Mouse (Mus musculus) embryonic facial prominence, embryonic 14.5 days (tissue): ENCODE data around the gene Agt. TPM values are rescaled to one million over a fixed set of nuclear protein-coding genes. Genes with fewer than 3 reads are reported as not detected.

Experiments used
- ATAC-seq: fragments of 200-750 bp; cut with Nextera tagmentation; 2 replicates; pipeline ENCODE4 v1.8.0; 2017; ENCODE audit warnings: low read depth, moderate number of reproducible peaks, moderate TSS enrichment
- DNase-seq: peaks from one replicate; pipeline ENCODE4 v3.0.0-alpha.2; 2015; ENCODE audit warnings: low spot score
- H3K27ac ChIP-seq: fragments of 300-500 bp; sonication (generic); replicated peaks from 2 replicates; pipeline ENCODE4 v1.5.1; 2014; ENCODE audit warnings: low read depth, mild to moderate bottlenecking, low read length, moderate library complexity
- H3K27me3 ChIP-seq: fragments of 300-500 bp; sonication (generic); replicated peaks from 2 replicates; pipeline ENCODE4 v1.6.1; 2014; ENCODE audit warnings: low read length; ENCODE audit not compliant: control insufficient read depth, insufficient read depth
- H3K36me3 ChIP-seq: fragments of 300-500 bp; sonication (generic); 2 replicates; pipeline ENCODE4 v1.6.1; 2014; ENCODE audit warnings: low read length, mixed read lengths; ENCODE audit not compliant: control insufficient read depth, insufficient read depth
- H3K4me1 ChIP-seq: fragments of 300-500 bp; sonication (generic); 2 replicates; pipeline ENCODE4 v1.6.1; 2014; ENCODE audit warnings: antibody characterized with exemption, low read length; ENCODE audit not compliant: control insufficient read depth, insufficient read depth
- H3K4me2 ChIP-seq: fragments of 300-500 bp; sonication (generic); 2 replicates; pipeline ENCODE4 v1.6.1; 2014; ENCODE audit warnings: low read depth, mild to moderate bottlenecking, low read length, moderate library complexity, mixed read lengths
- H3K4me3 ChIP-seq: fragments of 300-500 bp; sonication (generic); 2 replicates; pipeline ENCODE4 v1.5.1; 2014; ENCODE audit warnings: low read depth, mild to moderate bottlenecking, low read length
- H3K9ac ChIP-seq: fragments of 300-500 bp; sonication (generic); 2 replicates; pipeline ENCODE4 v1.6.1; 2014; ENCODE audit warnings: low read depth, mild to moderate bottlenecking, low read length, moderate library complexity, mixed read lengths
- H3K9me3 ChIP-seq: fragments of 300-500 bp; sonication (generic); 2 replicates; pipeline ENCODE4 v1.6.1; 2016; ENCODE audit warnings: low read length; ENCODE audit not compliant: control insufficient read depth
- WGBS: fragments of 180-500 bp; shearing (Covaris S2); extraction: QIAGEN DNeasy Blood & Tissue Kit; methylation state at CpG from one replicate; pipeline ENCODE4 v1.1.7; 2014; 5-methylcytosine and 5-hydroxymethylcytosine counted together
- polyA plus RNA-seq: library from polyadenylated mRNA; unstranded; fragments of >200 nt; fragmentation: Nextera tagmentation; extraction: Ambion mirVana; gene quantifications from 2 replicates; pipeline ENCODE4 v1.2.1, GENCODE M21; 2014

The Agt gene
- polyA plus RNA-seq, 1 experiment from 2014 or later: 3.3 TPM

DNA sequence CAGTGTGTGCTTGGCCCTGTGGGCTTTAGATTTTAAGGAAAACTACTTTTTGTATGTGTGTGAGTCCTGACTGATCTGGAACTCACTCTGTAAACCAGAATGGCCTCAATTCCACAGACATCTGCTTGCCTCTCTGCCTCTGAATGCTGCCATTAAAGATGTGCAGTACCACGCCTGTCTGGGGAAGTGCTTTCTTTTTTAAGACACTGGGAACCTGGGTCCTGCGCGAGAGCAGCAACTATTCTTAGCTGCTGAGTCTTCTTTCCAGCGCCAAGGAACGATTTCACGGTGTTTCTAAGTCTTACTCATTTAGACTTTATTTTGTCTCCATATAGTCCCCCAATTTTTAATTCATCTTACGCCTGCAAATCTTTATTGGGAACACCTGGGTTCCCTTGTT is 22.7 kb downstream of the Agt start:
- ATAC-seq (no peak), DNase-seq (no peak)
- H3K36me3 ChIP-seq: peaks cover 93% of the 10 kb centered on the region
- H3K4me1 ChIP-seq: no peaks in the 10 kb centered on the region
- no peak overlapping the region for H3K27ac ChIP-seq
- no peaks in the 10 kb centered on the region for H3K9me3 ChIP-seq
- H3K4me3 ChIP-seq: no peak overlapping the region
- WGBS: 92% methylated on average over 7 of the region's 7 CpGs
- no peak overlapping the region for H3K9ac ChIP-seq
- H3K4me2 ChIP-seq: no peak overlapping the region
- H3K27me3 ChIP-seq: no peaks in the 10 kb centered on the region

DNA sequence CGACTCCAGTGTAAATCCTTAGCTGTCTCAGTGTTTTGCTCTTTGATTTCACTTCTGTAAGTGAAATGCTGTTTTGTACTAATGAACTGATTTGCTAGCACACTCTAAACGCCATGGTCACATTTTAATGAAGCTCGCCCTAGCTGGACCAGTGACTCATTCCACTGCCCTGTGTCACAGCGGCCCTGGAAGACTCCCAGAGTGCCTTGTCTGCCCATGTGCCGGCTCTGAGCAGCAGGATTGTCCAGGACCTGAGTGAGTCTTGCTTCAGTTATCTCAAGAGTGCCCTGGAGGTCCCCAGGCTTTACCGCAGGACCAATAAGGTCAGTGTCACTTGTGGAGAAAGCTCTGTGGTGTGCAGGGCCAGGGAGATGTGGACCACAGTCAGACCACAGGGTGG is 23.1 kb downstream of the Agt start:
- H3K4me2 ChIP-seq: no peak overlapping the region
- H3K4me1 ChIP-seq: no peaks in the 10 kb centered on the region
- WGBS: 95% methylated on average over 6 of the region's 6 CpGs
- no peaks in the 10 kb centered on the region for H3K9me3 ChIP-seq
- H3K4me3 ChIP-seq: no peak overlapping the region
- peaks cover 93% of the 10 kb centered on the region for H3K36me3 ChIP-seq
- ATAC-seq (no peak), DNase-seq (no peak)
- H3K9ac ChIP-seq: no peak overlapping the region
- H3K27me3 ChIP-seq: no peaks in the 10 kb centered on the region
- H3K27ac ChIP-seq: no peak overlapping the region

DNA sequence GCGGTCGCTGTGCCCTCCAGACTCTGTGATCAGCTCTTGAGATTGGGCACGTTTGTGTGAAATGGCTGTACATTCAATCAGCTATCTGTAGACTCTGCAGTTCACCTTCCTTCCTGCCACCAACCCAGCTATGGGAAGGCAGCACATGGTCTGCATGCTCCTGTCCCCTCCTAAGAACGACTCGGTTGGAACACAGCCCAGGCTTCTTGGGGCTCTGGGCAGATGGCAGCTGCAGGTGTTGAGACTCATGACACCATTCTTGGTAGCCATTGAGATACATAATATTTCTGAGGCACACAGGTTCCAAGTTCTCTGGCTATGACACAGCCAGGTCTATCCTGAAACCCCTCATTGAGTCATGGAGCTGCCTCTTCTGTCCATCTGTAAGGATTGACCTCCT is 26.2 kb downstream of the Agt start:
- Histone ChIP-seq H3K9me3 (no peaks in the 10 kb centered on the region), H3K27ac (no peak overlapping the region), H3K4me1 (no peaks in the 10 kb centered on the region), H3K9ac (no peak overlapping the region), H3K27me3 (no peaks in the 10 kb centered on the region), H3K4me2 (no peak overlapping the region), H3K4me3 (no peak overlapping the region), H3K36me3 (peaks cover 95% of the 10 kb centered on the region)
- DNase-seq (no peak), ATAC-seq (no peak)
- 93% methylated on average over 5 of the region's 5 CpGs for WGBS

DNA sequence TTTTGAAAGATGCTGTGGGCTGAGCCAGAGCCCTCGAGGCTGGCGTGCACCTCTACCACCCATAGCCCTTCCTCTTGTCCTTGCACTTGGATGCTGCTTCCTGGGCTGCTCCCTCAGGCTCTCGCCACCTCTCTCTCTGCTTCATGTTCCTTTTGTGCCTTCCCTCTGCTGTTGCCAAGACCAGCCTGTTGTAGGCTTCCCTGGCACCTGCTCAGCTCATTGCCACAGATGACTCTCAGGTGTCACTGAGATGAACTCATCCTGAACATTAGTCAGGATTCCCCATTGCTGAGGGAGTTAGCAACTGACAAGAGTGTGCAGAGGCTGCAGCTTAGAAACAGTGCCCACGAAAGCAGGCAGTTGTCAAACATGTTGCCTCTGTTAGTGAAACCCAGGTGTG is 27.5 kb downstream of the Agt start:
- Histone ChIP-seq H3K27me3 (no peaks in the 10 kb centered on the region), H3K9me3 (no peaks in the 10 kb centered on the region), H3K4me1 (no peaks in the 10 kb centered on the region), H3K36me3 (peaks cover 93% of the 10 kb centered on the region), H3K4me2 (no peak overlapping the region), H3K9ac (no peak overlapping the region), H3K27ac (no peak overlapping the region), H3K4me3 (no peak overlapping the region)
- DNase-seq: no peak
- WGBS: 95% methylated on average over 4 of the region's 4 CpGs
- no peak for ATAC-seq

DNA sequence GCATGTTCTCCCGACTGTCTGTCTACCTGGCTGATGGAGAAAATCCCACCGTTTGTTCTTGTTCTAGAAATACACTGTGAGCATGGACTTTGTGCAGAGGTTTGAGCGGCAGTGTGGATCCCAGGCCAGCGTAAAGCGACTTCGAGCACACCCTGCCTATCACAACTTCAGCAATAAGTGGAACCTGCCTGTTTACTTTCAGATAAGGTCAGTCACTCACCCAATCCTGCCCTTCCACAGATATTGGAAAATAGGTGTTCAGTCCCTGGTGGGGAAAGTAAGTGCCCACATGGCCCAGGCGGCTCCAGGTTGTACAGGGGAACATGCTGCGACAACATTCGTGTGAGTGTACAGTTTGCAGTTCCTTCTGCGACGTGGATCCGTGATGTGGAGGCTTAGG is 28.6 kb downstream of the Agt start:
- DNase-seq (no peak), ATAC-seq (no peak)
- no peak overlapping the region for H3K4me3 ChIP-seq
- no peaks in the 10 kb centered on the region for H3K9me3 ChIP-seq
- H3K27ac ChIP-seq: no peak overlapping the region
- no peaks in the 10 kb centered on the region for H3K27me3 ChIP-seq
- no peaks in the 10 kb centered on the region for H3K4me1 ChIP-seq
- no peak overlapping the region for H3K4me2 ChIP-seq
- no peak overlapping the region for H3K9ac ChIP-seq
- peaks cover 90% of the 10 kb centered on the region for H3K36me3 ChIP-seq
- 99% methylated on average over 12 of the region's 12 CpGs for WGBS

DNA sequence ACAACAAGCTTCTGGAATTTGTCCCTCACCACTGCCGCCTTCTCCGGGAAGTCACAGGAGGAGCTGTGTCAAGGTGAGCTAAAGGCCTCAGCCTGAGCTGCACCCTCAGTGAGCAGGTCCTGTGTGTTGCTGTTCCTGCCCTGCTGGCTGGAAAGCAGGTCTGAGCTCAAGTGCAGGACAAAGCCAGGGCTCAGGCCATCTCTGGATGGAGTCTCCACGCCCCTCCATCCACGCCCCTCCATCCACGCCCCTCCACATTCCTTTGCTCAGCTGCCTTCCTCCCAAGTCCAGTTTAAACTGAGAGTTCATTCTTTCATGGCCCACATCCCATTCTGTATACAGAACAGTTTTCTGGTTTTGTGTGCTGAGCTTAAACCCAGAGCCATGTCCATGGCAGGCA is 34.1 kb downstream of the Agt start:
- H3K36me3 ChIP-seq: peaks cover 89% of the 10 kb centered on the region
- no peaks in the 10 kb centered on the region for H3K4me1 ChIP-seq
- no peak overlapping the region for H3K9ac ChIP-seq
- no peaks in the 10 kb centered on the region for H3K9me3 ChIP-seq
- no peaks in the 10 kb centered on the region for H3K27me3 ChIP-seq
- WGBS: 84% methylated on average over 5 of the region's 5 CpGs
- H3K4me3 ChIP-seq: no peak overlapping the region
- no peak for DNase-seq
- no peak overlapping the region for H3K4me2 ChIP-seq
- no peak for ATAC-seq
- H3K27ac ChIP-seq: no peak overlapping the region

DNA sequence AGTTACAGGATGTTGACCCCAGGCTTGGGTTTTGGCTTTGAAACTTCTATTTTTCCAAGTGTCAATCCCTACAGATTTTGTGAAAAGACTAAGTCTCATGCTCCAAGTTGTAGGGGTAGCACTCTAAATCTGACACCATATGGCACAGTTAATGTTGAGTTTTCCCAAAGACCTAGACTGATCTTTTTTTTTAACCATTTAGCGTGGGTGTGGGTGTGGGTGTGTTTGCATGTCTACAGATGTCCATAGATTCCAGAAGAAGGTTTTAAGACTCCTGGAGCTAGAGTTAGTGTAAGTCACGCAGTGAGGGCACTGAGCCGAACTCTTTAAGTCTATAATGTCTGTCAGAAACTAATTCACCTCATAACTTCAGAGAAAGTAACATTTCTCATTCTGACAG is 36.9 kb downstream of the Agt start:
- DNase-seq (no peak), ATAC-seq (no peak)
- H3K9ac ChIP-seq: no peak overlapping the region
- 90% methylated on average over 3 of the region's 3 CpGs for WGBS
- no peaks in the 10 kb centered on the region for H3K9me3 ChIP-seq
- H3K4me1 ChIP-seq: no peaks in the 10 kb centered on the region
- no peak overlapping the region for H3K4me2 ChIP-seq
- no peaks in the 10 kb centered on the region for H3K27me3 ChIP-seq
- H3K36me3 ChIP-seq: peaks cover 80% of the 10 kb centered on the region
- no peak overlapping the region for H3K4me3 ChIP-seq
- no peak overlapping the region for H3K27ac ChIP-seq

DNA sequence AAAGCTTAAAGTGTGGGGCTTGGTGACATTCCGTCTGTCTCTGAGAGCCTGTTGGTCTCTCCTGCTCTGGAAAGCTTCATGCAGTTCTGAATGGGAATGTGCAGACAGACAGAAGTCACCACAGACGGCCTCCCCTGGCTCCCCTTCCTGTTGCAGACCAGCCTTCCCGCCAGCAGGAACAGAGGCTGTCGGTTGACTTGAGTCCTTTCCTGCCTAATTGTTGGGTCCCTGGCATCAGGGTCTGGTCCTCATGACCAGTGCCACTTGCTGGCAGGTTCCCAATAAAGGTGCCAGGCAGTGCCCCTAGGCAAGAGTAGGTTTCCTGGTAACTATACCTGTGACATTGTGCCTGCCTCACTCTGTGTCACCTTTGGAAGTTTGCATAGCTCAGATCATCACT is 38.5 kb downstream of the Agt start:
- DNase-seq (no peak), ATAC-seq (no peak)
- no peak overlapping the region for H3K4me3 ChIP-seq
- no peaks in the 10 kb centered on the region for H3K9me3 ChIP-seq
- peaks cover 82% of the 10 kb centered on the region for H3K36me3 ChIP-seq
- no peaks in the 10 kb centered on the region for H3K4me1 ChIP-seq
- 97% methylated on average over 4 of the region's 4 CpGs for WGBS
- no peak overlapping the region for H3K27ac ChIP-seq
- no peaks in the 10 kb centered on the region for H3K27me3 ChIP-seq
- H3K9ac ChIP-seq: no peak overlapping the region
- no peak overlapping the region for H3K4me2 ChIP-seq

DNA sequence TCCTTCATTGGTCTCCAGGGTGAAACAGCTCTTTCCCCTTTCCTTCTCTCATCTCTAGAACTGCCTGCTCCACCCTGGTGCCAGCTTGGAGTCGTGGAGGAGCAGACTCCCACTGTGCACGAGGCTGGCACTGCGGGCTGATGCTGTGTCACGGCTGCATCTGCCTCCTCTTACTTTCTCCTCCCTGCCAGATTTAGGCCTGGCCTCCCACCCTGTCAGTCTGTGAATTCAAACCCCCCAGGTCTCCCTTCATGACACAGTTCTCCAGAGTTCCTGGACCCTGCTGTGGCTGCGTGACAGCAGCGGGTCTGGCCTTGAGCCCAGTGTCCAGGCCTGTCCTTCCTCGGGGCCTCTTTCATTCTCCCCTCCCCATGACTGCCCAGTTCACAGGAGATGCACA is 39.0 kb downstream of the Agt start:
- ATAC-seq (no peak), DNase-seq (no peak)
- H3K27me3 ChIP-seq: no peaks in the 10 kb centered on the region
- no peak overlapping the region for H3K4me3 ChIP-seq
- no peak overlapping the region for H3K27ac ChIP-seq
- no peak overlapping the region for H3K9ac ChIP-seq
- peaks cover 82% of the 10 kb centered on the region for H3K36me3 ChIP-seq
- 92% methylated on average over 7 of the region's 7 CpGs for WGBS
- no peak overlapping the region for H3K4me2 ChIP-seq
- no peaks in the 10 kb centered on the region for H3K9me3 ChIP-seq
- no peaks in the 10 kb centered on the region for H3K4me1 ChIP-seq
